Mouse (Mus musculus): ENCODE results near the gene Mog. TPM values are rescaled to one million over a fixed set of nuclear protein-coding genes. Genes with fewer than 3 reads are reported as not detected.

The Mog gene
- polyA plus RNA-seq, 1 experiment from 2014 or later: 0.22 TPM

GRCm38 (mm10) chr17:36989437-36989836 lies 33.8 kb downstream of the Mog start, which contains the start of gene H2-M5:
TSS of gene H2-M5 (minus strand) at chr17:36989537.
- no peaks in the 10 kb centered on the region for H3K9me3 ChIP-seq
- WGBS: 27% methylated on average over 5 of the region's 5 CpGs
- H3K4me2 ChIP-seq (replicated peaks): peak within 1 kb of the TSS; percentile 49
- peak within 1 kb of the TSS; percentile 25 for H3K4me3 ChIP-seq
- 0 out of 2 replicates have a peak, but pooled peaks cover 7% of the 10 kb centered on the region for H3K4me1 ChIP-seq
- H3K27ac ChIP-seq: no peak within 1 kb of the TSS
- H3K27me3 ChIP-seq: peaks cover 37% of the 10 kb centered on the region
- ATAC-seq (ENCODE audit: low FRiP score, low read depth): no peak
- H3K9ac ChIP-seq: no peak within 1 kb of the TSS; the same call in 1 of the 2 replicates
- H3K36me3 ChIP-seq: no peaks in the 10 kb centered on the region

- H3K9ac ChIP-seq: no peak overlapping the region; the same call in 1 of the 2 replicates
- WGBS: 5% methylated on average over 24 of the region's 24 CpGs
- ATAC-seq (ENCODE audit: low FRiP score, low read depth): no peak
These were observed 34.7 kb downstream of the Mog start for GRCm38 (mm10) chr17:36988475-36988874.

GRCm38 (mm10) chr17:36982253-36983155 lies 40.7 kb downstream of the Mog start:
- H3K4me1 ChIP-seq: peaks cover 26% of the 10 kb centered on the region
- no peak overlapping the region for H3K4me2 ChIP-seq (replicated peaks)
- ATAC-seq (ENCODE audit: low FRiP score, low read depth): no peak
- H3K27ac ChIP-seq: no peak overlapping the region
- no peaks in the 10 kb centered on the region for H3K36me3 ChIP-seq
- H3K9me3 ChIP-seq: no peaks in the 10 kb centered on the region
- H3K27me3 ChIP-seq: peaks cover 18% of the 10 kb centered on the region
- H3K4me3 ChIP-seq: no peak overlapping the region
- no peak overlapping the region for H3K9ac ChIP-seq
- 29% methylated on average over 5 of the region's 5 CpGs for WGBS

More at GRCm38 (mm10) chr17:36988475-36988874, 34.7 kb downstream of the Mog start:
- H3K4me3 ChIP-seq: peak overlapping the region; percentile 25
- peak overlapping the region; percentile 49 for H3K4me2 ChIP-seq (replicated peaks)
- no peak overlapping the region for H3K27ac ChIP-seq
- peaks cover 37% of the 10 kb centered on the region for H3K27me3 ChIP-seq
- no peaks in the 10 kb centered on the region for H3K9me3 ChIP-seq
- no peaks in the 10 kb centered on the region for H3K36me3 ChIP-seq
- H3K4me1 ChIP-seq: 0 out of 2 replicates have a peak, but pooled peaks cover 7% of the 10 kb centered on the region

GRCm38 (mm10) chr17:36981845-36982244 lies 41.4 kb downstream of the Mog start:
- Histone ChIP-seq H3K27me3 (peaks cover 12% of the 10 kb centered on the region), H3K9me3 (no peaks in the 10 kb centered on the region), H3K9ac (no peak overlapping the region), H3K4me2 (replicated peaks) (peak overlapping the region; percentile 50), H3K27ac (no peak overlapping the region), H3K36me3 (no peaks in the 10 kb centered on the region), H3K4me1 (peaks cover 26% of the 10 kb centered on the region), H3K4me3 (0 out of 2 replicates have a peak overlapping the region, but pooled peaks have one; percentile 4)
- WGBS: 3% methylated on average over 4 of the region's 4 CpGs
- peak; percentile 15; the same call in 1 of the 2 replicates for ATAC-seq (ENCODE audit: low FRiP score, low read depth)

- peaks cover 26% of the 10 kb centered on the region for H3K4me1 ChIP-seq
- WGBS: 13% methylated on average over 18 of the region's 18 CpGs
- peak; percentile 19; the same call in 1 of the 2 replicates for ATAC-seq (ENCODE audit: low FRiP score, low read depth)
- no peak within 1 kb of the TSS for H3K27ac ChIP-seq
- H3K27me3 ChIP-seq: peaks cover 6% of the 10 kb centered on the region
- no peaks in the 10 kb centered on the region for H3K36me3 ChIP-seq
- H3K9me3 ChIP-seq: no peaks in the 10 kb centered on the region
- H3K4me3 ChIP-seq: 0 out of 2 replicates have a peak within 1 kb of the TSS, but pooled peaks have one; percentile 4
- no peak within 1 kb of the TSS for H3K9ac ChIP-seq
- peak within 1 kb of the TSS; percentile 50 for H3K4me2 ChIP-seq (replicated peaks)
These were observed 41.9 kb downstream of the Mog start, which contains the start of gene 2410137M14Rik for GRCm38 (mm10) chr17:36981221-36981813. TSS of gene 2410137M14Rik (minus strand) at chr17:36981237.

- Histone ChIP-seq H3K27ac (no peak overlapping the region), H3K4me3 (no peak overlapping the region), H3K9ac (no peak overlapping the region), H3K4me2 (replicated peaks) (no peak overlapping the region), H3K9me3 (no peaks in the 10 kb centered on the region), H3K27me3 (no peaks in the 10 kb centered on the region), H3K4me1 (no peaks in the 10 kb centered on the region), H3K36me3 (no peaks in the 10 kb centered on the region)
- WGBS: 63% methylated on average over 8 of the region's 8 CpGs
- no peak for ATAC-seq (ENCODE audit: low FRiP score, low read depth)
These were observed 49.9 kb downstream of the Mog start for GRCm38 (mm10) chr17:36973271-36973787.

- Histone ChIP-seq H3K4me2 (replicated peaks) (no peak overlapping the region), H3K36me3 (no peaks in the 10 kb centered on the region), H3K27ac (no peak overlapping the region), H3K9me3 (no peaks in the 10 kb centered on the region), H3K9ac (no peak overlapping the region), H3K4me3 (no peak overlapping the region), H3K4me1 (no peaks in the 10 kb centered on the region), H3K27me3 (no peaks in the 10 kb centered on the region)
- WGBS: 88% methylated on average over 3 of the region's 3 CpGs
- ATAC-seq (ENCODE audit: low FRiP score, low read depth): no peak
These were observed 50.4 kb downstream of the Mog start for GRCm38 (mm10) chr17:36972791-36973190.

GRCm38 (mm10) chr17:36971172-36971850 lies 51.9 kb downstream of the Mog start:
- Histone ChIP-seq H3K4me2 (replicated peaks) (no peak overlapping the region), H3K4me1 (no peaks in the 10 kb centered on the region), H3K27me3 (no peaks in the 10 kb centered on the region), H3K9me3 (no peaks in the 10 kb centered on the region), H3K9ac (no peak overlapping the region), H3K36me3 (no peaks in the 10 kb centered on the region), H3K27ac (no peak overlapping the region), H3K4me3 (no peak overlapping the region)
- no peak for ATAC-seq (ENCODE audit: low FRiP score, low read depth)
- 91% methylated on average over 6 of the region's 6 CpGs for WGBS

- 84% methylated on average over 14 of the region's 14 CpGs for WGBS
- Histone ChIP-seq H3K4me1 (no peaks in the 10 kb centered on the region), H3K4me2 (replicated peaks) (no peak overlapping the region)
These were observed 52.8 kb downstream of the Mog start for GRCm38 (mm10) chr17:36970316-36970890.

GRCm38 (mm10) chr17:36966875-36967274 lies 56.3 kb downstream of the Mog start:
- Histone ChIP-seq H3K9me3 (no peaks in the 10 kb centered on the region), H3K27ac (no peak overlapping the region), H3K27me3 (no peaks in the 10 kb centered on the region), H3K36me3 (no peaks in the 10 kb centered on the region), H3K4me3 (no peak overlapping the region), H3K9ac (no peak overlapping the region), H3K4me1 (no peaks in the 10 kb centered on the region), H3K4me2 (replicated peaks) (no peak overlapping the region)
- ATAC-seq (ENCODE audit: low FRiP score, low read depth): no peak
- WGBS: 85% methylated on average over 1 of the region's 1 CpGs

More at GRCm38 (mm10) chr17:36970316-36970890, 52.8 kb downstream of the Mog start:
- Histone ChIP-seq H3K9me3 (no peaks in the 10 kb centered on the region), H3K9ac (no peak overlapping the region), H3K36me3 (no peaks in the 10 kb centered on the region), H3K27me3 (no peaks in the 10 kb centered on the region), H3K27ac (no peak overlapping the region), H3K4me3 (no peak overlapping the region)
- no peak for ATAC-seq (ENCODE audit: low FRiP score, low read depth)

GRCm38 (mm10) chr17:36961125-36961524 lies 62.1 kb downstream of the Mog start:
- no peaks in the 10 kb centered on the region for H3K9me3 ChIP-seq
- H3K4me2 ChIP-seq (replicated peaks): no peak overlapping the region
- no peak for ATAC-seq (ENCODE audit: low FRiP score, low read depth)
- peaks cover 15% of the 10 kb centered on the region for H3K4me1 ChIP-seq
- H3K27ac ChIP-seq: no peak overlapping the region
- no peak overlapping the region for H3K9ac ChIP-seq
- H3K36me3 ChIP-seq: peaks cover 8% of the 10 kb centered on the region
- WGBS: 82% methylated on average over 1 of the region's 1 CpGs
- H3K27me3 ChIP-seq: no peaks in the 10 kb centered on the region
- no peak overlapping the region for H3K4me3 ChIP-seq

All from limb, embryonic 13.5 days (tissue).